Mouse (Mus musculus) liver, adult 2 months (tissue): Measurements from ENCODE around the gene Zbtb7b. TPM values are rescaled to one million over a fixed set of nuclear protein-coding genes. Genes with fewer than 3 reads are reported as not detected.

Experiments used
- DNase-seq: peaks from one replicate; pipeline ENCODE4 v3.0.0-alpha.2; 2011; ENCODE audit warnings: low read depth, low spot score; ENCODE audit errors: extremely low read depth
- H3K27ac ChIP-seq: fragments of 200-500 bp; replicated peaks from 2 replicates; pipeline ENCODE4 v1.5.1; 2012; ENCODE audit warnings: low read depth, mild to moderate bottlenecking, control low read depth, inconsistent platforms, low read length; ENCODE audit not compliant: insufficient read depth
- H3K27me3 ChIP-seq: fragments of 200-500 bp; 2 replicates; pipeline ENCODE4 v1.6.1; 2012; ENCODE audit warnings: mild to moderate bottlenecking, moderate library complexity, low read length, inconsistent platforms; ENCODE audit not compliant: control insufficient read depth, insufficient read depth
- H3K36me3 ChIP-seq: fragments of 200-500 bp; 2 replicates; pipeline ENCODE4 v1.6.1; 2012; ENCODE audit warnings: low read length, inconsistent platforms; ENCODE audit not compliant: control insufficient read depth, insufficient read depth
- H3K4me1 ChIP-seq: fragments of 200-500 bp; 2 replicates; pipeline ENCODE4 v1.6.1; 2011; ENCODE audit warnings: low read length; ENCODE audit not compliant: control insufficient read depth, insufficient read depth
- H3K4me3 ChIP-seq: fragments of 200-500 bp; 2 replicates; pipeline ENCODE4 v1.5.1; 2011; ENCODE audit warnings: low read depth, mild to moderate bottlenecking, control low read depth, low read length, moderate library complexity; ENCODE audit not compliant: insufficient read depth
- H3K79me2 ChIP-seq: fragments of 200-500 bp; 2 replicates; pipeline ENCODE4 v1.6.1; 2012; ENCODE audit warnings: inconsistent platforms, mild to moderate bottlenecking, low read length, moderate library complexity; ENCODE audit not compliant: control insufficient read depth, insufficient read depth
- H3K9ac ChIP-seq: fragments of 200-500 bp; 2 replicates; pipeline ENCODE4 v1.6.1; 2012; ENCODE audit warnings: low read depth, mild to moderate bottlenecking, control low read depth, inconsistent platforms, low read length
- CTCF ChIP-seq: fragments of 200-500 bp; IDR thresholded peaks from 2 replicates; pipeline ENCODE4 v1.5.1; 2011; ENCODE audit warnings: low read depth, low read length, control low read depth
- POLR2A ChIP-seq: fragments of 200-500 bp; IDR thresholded peaks from 2 replicates; pipeline ENCODE4 v1.6.1; 2011; ENCODE audit warnings: low read length, control low read depth; ENCODE audit not compliant: insufficient read depth; ENCODE audit errors: extremely low read depth
- WGBS: fragments of 180-500 bp; shearing (Covaris S2); methylation state at CpG from one replicate; pipeline ENCODE4 v1.1.7; 2018; 5-methylcytosine and 5-hydroxymethylcytosine counted together
- polyA plus RNA-seq: library from polyadenylated mRNA; depleted of rRNA; stranded (reverse); fragments of >200 nt; gene quantifications from 2 replicates; pipeline ENCODE4 v1.2.3, GENCODE M21; 2012
- total RNA-seq: library from RNA; depleted of rRNA; stranded (reverse); fragments of >200 nt; gene quantifications from 2 replicates; pipeline ENCODE4 v1.2.3, GENCODE M21; 2014

Zbtb7b gene
- total and polyA plus RNA-seq, 2 experiments, result 28.9 to 85.0 TPM

DNA sequence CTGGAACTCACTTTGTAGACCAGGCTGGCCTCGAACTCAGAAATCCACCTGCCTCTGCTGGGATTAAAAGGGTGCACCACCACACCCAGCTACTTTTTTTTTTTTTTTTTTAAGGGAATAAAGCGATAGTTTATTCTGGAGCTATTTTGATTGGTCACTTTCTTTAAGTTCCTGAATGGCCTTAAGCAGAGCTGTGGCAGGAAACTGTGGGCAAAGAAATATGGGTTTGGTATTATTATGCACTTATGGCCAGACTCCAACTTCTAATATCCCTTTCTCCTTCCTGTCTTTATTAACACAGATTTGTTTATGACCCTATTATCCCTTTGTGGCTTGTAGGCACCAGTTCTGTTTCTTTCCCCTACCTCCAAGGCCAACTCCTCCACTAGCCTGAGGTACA is 25.8 kb upstream of the Zbtb7b start:
- H3K27ac ChIP-seq, result peak overlapping the region; percentile 65
- H3K36me3 ChIP-seq, result peaks cover 7% of the 10 kb centered on the region; the same call in 1 of the 2 replicates
- H3K4me1 ChIP-seq, result peaks cover 11% of the 10 kb centered on the region
- TF ChIP-seq POLR2A, result no peak
- no peak for TF ChIP-seq CTCF
- H3K27me3 ChIP-seq, result no peaks in the 10 kb centered on the region
- H3K9ac ChIP-seq, result peak overlapping the region; percentile 18; the same call in 1 of the 2 replicates
- no peak overlapping the region for H3K4me3 ChIP-seq
- peaks cover 8% of the 10 kb centered on the region; the same call in 1 of the 2 replicates for H3K79me2 ChIP-seq
- 25% methylated on average over 2 of the region's 2 CpGs for WGBS
- DNase-seq, result no peak

DNA sequence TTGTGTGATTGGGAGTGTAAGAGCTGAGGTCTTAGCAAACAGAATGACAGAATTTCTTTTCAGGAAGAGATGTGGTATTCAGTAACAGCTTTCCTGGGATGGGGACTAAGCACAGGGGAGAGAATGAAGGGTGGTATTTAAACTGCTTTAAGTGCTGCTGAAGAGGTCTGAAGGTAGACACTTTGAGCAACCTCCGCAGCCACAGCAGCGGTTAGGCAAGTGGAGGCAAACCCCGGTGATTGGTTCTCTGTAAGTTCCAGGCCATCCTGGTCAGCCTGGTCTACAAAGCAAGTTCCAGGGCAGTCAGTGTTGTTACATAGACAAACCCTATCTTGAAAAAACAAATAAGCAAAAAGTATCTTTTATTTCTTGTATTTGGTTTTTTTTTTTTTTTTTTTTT is 25.4 kb upstream of the Zbtb7b start:
- DNase-seq, result no peak
- WGBS, result 6% methylated on average over 3 of the region's 3 CpGs
- no peaks in the 10 kb centered on the region for H3K27me3 ChIP-seq
- TF ChIP-seq POLR2A (no peak), CTCF (no peak)
- peaks cover 11% of the 10 kb centered on the region for H3K4me1 ChIP-seq
- peak overlapping the region; percentile 72 for H3K9ac ChIP-seq
- peaks cover 8% of the 10 kb centered on the region; the same call in 1 of the 2 replicates for H3K79me2 ChIP-seq
- peak overlapping the region; percentile 55 for H3K4me3 ChIP-seq
- peaks cover 9% of the 10 kb centered on the region for H3K36me3 ChIP-seq
- H3K27ac ChIP-seq, result peak overlapping the region; percentile 99

DNA sequence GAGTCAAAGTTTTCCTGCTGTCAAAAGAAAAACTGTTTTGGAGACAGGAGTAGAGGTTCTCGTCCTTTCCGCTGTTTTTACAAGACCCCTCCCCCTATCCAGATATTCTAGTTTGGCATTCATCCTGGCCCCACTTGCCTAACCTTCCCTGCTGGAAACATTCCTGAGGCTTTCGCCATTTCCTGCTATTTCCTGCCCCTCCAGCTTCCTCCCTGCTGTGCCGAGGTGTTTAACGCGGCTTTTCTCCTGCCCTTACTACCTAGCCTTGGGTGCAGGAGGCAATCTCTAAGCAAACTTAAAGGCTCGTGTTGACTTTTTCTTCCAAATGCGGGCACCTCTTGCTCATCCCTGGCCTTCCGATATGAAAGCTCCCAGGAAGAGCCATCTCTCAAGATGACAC is 25.0 kb upstream of the Zbtb7b start:
- H3K27ac ChIP-seq, result peak overlapping the region; percentile 99
- TF ChIP-seq CTCF, result no peak
- TF ChIP-seq POLR2A, result peak; percentile 51; the same call in 1 of the 2 replicates
- H3K9ac ChIP-seq, result peak overlapping the region; percentile 81
- DNase-seq, result peak; percentile 82
- H3K79me2 ChIP-seq, result peaks cover 8% of the 10 kb centered on the region; the same call in 1 of the 2 replicates
- peak overlapping the region; percentile 73 for H3K4me3 ChIP-seq
- 3% methylated on average over 9 of the region's 9 CpGs for WGBS
- H3K4me1 ChIP-seq, result peaks cover 11% of the 10 kb centered on the region
- no peaks in the 10 kb centered on the region for H3K27me3 ChIP-seq
- peaks cover 7% of the 10 kb centered on the region for H3K36me3 ChIP-seq

DNA sequence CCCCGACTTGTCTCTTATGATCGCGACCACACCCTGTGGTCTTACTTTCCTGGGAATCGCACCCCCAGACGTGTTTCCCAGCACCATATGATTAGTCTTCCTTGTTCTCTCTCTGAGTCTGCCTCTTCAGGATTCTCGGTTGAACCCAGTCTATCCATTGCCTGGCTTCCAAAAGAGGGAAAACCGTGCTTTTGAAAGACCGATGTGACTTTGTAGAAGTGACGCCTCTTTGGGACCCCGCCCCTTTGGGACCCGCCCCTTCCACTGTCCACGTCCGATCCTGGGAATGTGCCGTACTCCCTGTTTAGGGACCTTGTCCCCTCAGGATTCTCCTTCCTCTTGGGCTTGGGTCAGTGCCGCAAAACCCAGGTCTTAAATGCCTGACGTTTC is 24.3 kb upstream of the Zbtb7b start:
- H3K4me1 ChIP-seq, result peaks cover 11% of the 10 kb centered on the region
- WGBS, result under 1% methylated on average over 16 of the region's 16 CpGs

DNA sequence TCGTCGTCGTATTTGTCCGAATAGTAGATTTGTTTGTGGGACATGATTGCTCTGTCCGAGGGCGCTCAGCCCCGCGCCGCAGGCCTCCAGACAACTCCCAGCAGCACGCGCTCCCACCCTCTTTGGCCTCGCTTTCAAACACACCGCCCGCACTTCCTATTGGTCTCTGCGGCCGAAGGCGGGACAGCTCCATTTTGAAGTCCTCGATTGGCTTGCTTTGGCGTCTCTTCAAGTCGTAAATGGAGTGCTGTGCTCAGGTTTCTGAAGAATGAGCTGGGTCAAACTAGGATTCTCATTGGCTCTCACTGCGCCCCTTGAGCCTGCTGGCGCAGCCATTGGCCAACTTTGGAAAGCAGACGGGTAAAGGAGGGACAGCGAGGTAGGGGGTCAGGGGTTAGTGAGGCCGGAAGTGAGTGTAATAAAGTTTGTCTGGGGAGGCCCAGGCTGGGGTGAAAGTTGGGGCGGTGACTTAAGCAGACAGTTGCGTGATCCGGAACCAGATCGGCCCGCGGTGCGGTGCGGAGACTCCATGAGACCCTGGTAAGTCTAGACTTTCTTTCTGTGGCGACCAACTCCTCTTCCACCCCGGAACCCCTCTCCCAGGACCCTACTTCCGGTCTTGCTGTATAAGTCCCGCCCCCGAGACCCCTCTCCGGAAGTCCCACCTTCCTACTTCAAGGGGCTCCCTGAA is 23.7 kb upstream of the Zbtb7b start, which contains the start of the genes Cks1b and Shc1:
TSS of gene Cks1b (minus strand) at position 214 of the 691 bp plus-strand sequence.
TSS of gene Shc1 (plus strand) at position 274 of the 691 bp plus-strand sequence.
- WGBS, result under 1% methylated on average over 39 of the region's 39 CpGs
- Histone ChIP-seq H3K36me3 (peaks cover 4% of the 10 kb centered on the region), H3K79me2 (peaks cover 8% of the 10 kb centered on the region; the same call in 1 of the 2 replicates), H3K9ac (peak within 1 kb of the TSS; percentile 81), H3K4me3 (peak within 1 kb of the TSS; percentile 73), H3K27me3 (no peaks in the 10 kb centered on the region), H3K27ac (peak within 1 kb of the TSS; percentile 99), H3K4me1 (peaks cover 11% of the 10 kb centered on the region)
- TF ChIP-seq POLR2A (0 out of 2 replicates have a peak, but pooled peaks have one; percentile 33), CTCF (no peak)
- peak; percentile 100 for DNase-seq

More for the DNA sequence above, 24.3 kb upstream of the Zbtb7b start:
- DNase-seq, result peak; percentile 90
- TF ChIP-seq POLR2A (peak; percentile 60; the same call in 1 of the 2 replicates), CTCF (no peak)
- peak overlapping the region; percentile 99 for H3K27ac ChIP-seq
- peaks cover 8% of the 10 kb centered on the region; the same call in 1 of the 2 replicates for H3K79me2 ChIP-seq
- H3K9ac ChIP-seq, result peak overlapping the region; percentile 81
- peak overlapping the region; percentile 73 for H3K4me3 ChIP-seq
- peaks cover 4% of the 10 kb centered on the region for H3K36me3 ChIP-seq
- no peaks in the 10 kb centered on the region for H3K27me3 ChIP-seq
